Mouse (Mus musculus) ES-Bruce4 (cell line): ENCODE results near the gene Peli2. TPM values are rescaled to one million over a fixed set of nuclear protein-coding genes. Genes with fewer than 3 reads are reported as not detected.

Experiments used
- H3K27ac ChIP-seq: 2 replicates; pipeline ENCODE4 v1.5.1; 2012; ENCODE audit warnings: low read length, inconsistent platforms; ENCODE audit not compliant: insufficient read depth
- H3K27me3 ChIP-seq: 2 replicates; pipeline ENCODE4 v1.6.1; 2012; ENCODE audit warnings: mild to moderate bottlenecking, low read length, inconsistent platforms; ENCODE audit not compliant: control insufficient read depth, poor library complexity, insufficient read depth, severe bottlenecking
- H3K36me3 ChIP-seq: 2 replicates; pipeline ENCODE4 v1.6.1; 2012; ENCODE audit warnings: inconsistent platforms, mild to moderate bottlenecking, low read length, moderate library complexity; ENCODE audit not compliant: control insufficient read depth, poor library complexity, insufficient read depth, severe bottlenecking
- H3K4me1 ChIP-seq: one replicate; pipeline ENCODE4 v1.8.1; 2011; ENCODE audit warnings: low read length; ENCODE audit not compliant: control insufficient read depth, insufficient read depth
- H3K4me3 ChIP-seq: 2 replicates; pipeline ENCODE4 v1.5.1; 2011; ENCODE audit warnings: low read depth, mild to moderate bottlenecking, low read length
- H3K9ac ChIP-seq: 2 replicates; pipeline ENCODE4 v1.6.1; 2012; ENCODE audit warnings: low read depth, mild to moderate bottlenecking, inconsistent platforms; ENCODE audit not compliant: poor library complexity, severe bottlenecking
- H3K9me3 ChIP-seq: replicated peaks from 2 replicates; pipeline ENCODE4 v1.6.1; 2012; ENCODE audit warnings: mild to moderate bottlenecking, low read length, inconsistent platforms; ENCODE audit not compliant: control insufficient read depth, poor library complexity, insufficient read depth, severe bottlenecking
- CTCF ChIP-seq: IDR thresholded peaks from one replicate; pipeline ENCODE4 v1.8.1; 2011; ENCODE audit warnings: low read depth, low read length
- EP300 ChIP-seq: IDR thresholded peaks from 2 replicates; pipeline ENCODE4 v1.6.1; 2011; ENCODE audit warnings: low read depth, low read length; ENCODE audit not compliant: insufficient read depth
- POLR2A ChIP-seq: IDR thresholded peaks from one replicate; pipeline ENCODE4 v1.8.1; 2011; ENCODE audit warnings: low read length; ENCODE audit not compliant: insufficient read depth
- polyA plus RNA-seq: library from polyadenylated mRNA; stranded (reverse); fragments of >200 nt; gene quantifications from 2 replicates; pipeline ENCODE4 v1.2.4, GENCODE M21; 2011; ENCODE audit warnings: low read depth; ENCODE audit not compliant: missing spikeins, insufficient read depth, insufficient read length

Gene Peli2
- polyA plus RNA-seq, 1 experiment: 7.4 TPM

GRCm38 (mm10) chr14:48191925-48192324, 71.3 kb downstream of the Peli2 start:
- TF ChIP-seq EP300 (no peak), POLR2A (no peak), CTCF (no peak)
- H3K27ac ChIP-seq: no peak overlapping the region
- no peak overlapping the region for H3K4me3 ChIP-seq
- H3K9me3 ChIP-seq: no peaks in the 10 kb centered on the region
- H3K4me1 ChIP-seq: no peaks in the 10 kb centered on the region
- no peak overlapping the region for H3K9ac ChIP-seq
- no peaks in the 10 kb centered on the region for H3K36me3 ChIP-seq
- H3K27me3 ChIP-seq: no peaks in the 10 kb centered on the region

- Histone ChIP-seq H3K9me3 (no peaks in the 10 kb centered on the region), H3K27me3 (no peaks in the 10 kb centered on the region), H3K4me3 (no peak overlapping the region), H3K36me3 (no peaks in the 10 kb centered on the region), H3K27ac (no peak overlapping the region), H3K4me1 (no peaks in the 10 kb centered on the region), H3K9ac (no peak overlapping the region)
- TF ChIP-seq POLR2A (no peak), CTCF (no peak), EP300 (no peak)
Measured at GRCm38 (mm10) chr14:48196804-48197203, 76.2 kb downstream of the Peli2 start.

GRCm38 (mm10) chr14:48197287-48197686, 76.7 kb downstream of the Peli2 start:
- Histone ChIP-seq H3K27ac (no peak overlapping the region), H3K27me3 (no peaks in the 10 kb centered on the region), H3K36me3 (no peaks in the 10 kb centered on the region), H3K4me1 (no peaks in the 10 kb centered on the region), H3K9me3 (no peaks in the 10 kb centered on the region), H3K9ac (no peak overlapping the region), H3K4me3 (no peak overlapping the region)
- TF ChIP-seq CTCF (no peak), POLR2A (no peak), EP300 (no peak)

GRCm38 (mm10) chr14:48198190-48198954, 77.7 kb downstream of the Peli2 start:
- no peak for TF ChIP-seq POLR2A
- no peak for TF ChIP-seq EP300
- no peak for TF ChIP-seq CTCF
- Histone ChIP-seq H3K4me1 (no peaks in the 10 kb centered on the region), H3K27ac (no peak overlapping the region), H3K4me3 (no peak overlapping the region), H3K9me3 (no peaks in the 10 kb centered on the region), H3K27me3 (no peaks in the 10 kb centered on the region), H3K9ac (no peak overlapping the region), H3K36me3 (no peaks in the 10 kb centered on the region)

DNA sequence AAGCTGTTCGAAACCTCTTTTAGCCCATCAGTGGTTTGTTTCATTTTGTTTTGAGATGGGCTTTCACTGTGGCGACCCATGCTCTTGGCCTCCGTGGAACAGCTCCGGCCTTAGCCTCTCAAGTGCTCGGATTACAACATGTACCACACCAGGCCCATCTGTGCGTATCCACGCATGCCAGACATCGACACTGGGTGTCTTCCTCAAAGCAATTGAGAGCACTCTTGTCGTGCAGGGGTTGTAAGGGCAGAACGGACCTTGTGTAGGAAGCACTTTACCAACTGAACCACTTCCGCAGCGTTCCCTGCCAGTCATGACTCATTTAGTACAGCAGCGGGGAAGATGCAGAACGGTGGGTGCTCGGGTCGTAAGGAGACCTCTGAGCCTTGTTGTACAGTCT, 78.3 kb downstream of the Peli2 start:
- Histone ChIP-seq H3K36me3 (no peaks in the 10 kb centered on the region), H3K27ac (no peak overlapping the region), H3K27me3 (no peaks in the 10 kb centered on the region), H3K4me3 (no peak overlapping the region), H3K9me3 (no peaks in the 10 kb centered on the region), H3K9ac (no peak overlapping the region), H3K4me1 (no peaks in the 10 kb centered on the region)
- TF ChIP-seq EP300 (no peak), CTCF (no peak), POLR2A (no peak)

DNA sequence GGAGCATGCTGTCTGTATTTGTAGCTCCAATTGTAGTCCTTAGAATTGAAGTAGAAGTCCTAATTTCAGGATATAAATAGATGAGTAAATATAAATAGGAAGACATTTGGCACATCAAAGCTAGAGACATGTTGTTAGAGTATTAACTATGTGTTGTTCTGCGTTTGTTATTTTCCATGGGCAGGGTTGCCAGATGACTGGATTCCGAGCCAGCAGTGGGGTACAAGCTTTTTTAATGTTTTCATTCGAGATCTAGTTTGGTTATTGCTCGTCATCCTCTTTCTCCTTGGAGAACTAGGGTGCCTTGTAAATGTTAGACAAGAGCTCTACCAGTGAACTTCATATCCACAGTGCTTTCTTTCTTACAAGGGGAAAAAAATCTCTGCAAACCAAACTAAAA, 78.9 kb downstream of the Peli2 start:
- Histone ChIP-seq H3K4me1 (no peaks in the 10 kb centered on the region), H3K4me3 (no peak overlapping the region), H3K36me3 (no peaks in the 10 kb centered on the region), H3K27me3 (no peaks in the 10 kb centered on the region), H3K9me3 (no peaks in the 10 kb centered on the region), H3K27ac (no peak overlapping the region), H3K9ac (no peak overlapping the region)
- TF ChIP-seq CTCF: no peak
- TF ChIP-seq EP300: no peak
- TF ChIP-seq POLR2A: no peak
